Mouse (Mus musculus) heart, embryonic 11.5 days (tissue): ENCODE data around the gene Camsap2. TPM values are rescaled to one million over a fixed set of nuclear protein-coding genes. Genes with fewer than 3 reads are reported as not detected.

Experiments used
- ATAC-seq: fragments of 200-750 bp; cut with Nextera tagmentation; replicated peaks from 2 replicates; pipeline ENCODE4 v1.8.0; 2017; ENCODE audit warnings: moderate library complexity; ENCODE audit not compliant: insufficient number of reproducible peaks, low FRiP score, low TSS enrichment
- H3K27ac ChIP-seq: fragments of 300-500 bp; sonication (generic); 2 replicates; pipeline ENCODE4 v1.5.1; 2014; ENCODE audit warnings: mild to moderate bottlenecking, low read depth, low read length
- H3K27me3 ChIP-seq: fragments of 300-500 bp; sonication (generic); 2 replicates; pipeline ENCODE4 v1.6.1; 2014; ENCODE audit warnings: mild to moderate bottlenecking, low read length, mixed read lengths; ENCODE audit not compliant: control insufficient read depth, insufficient read depth
- H3K36me3 ChIP-seq: fragments of 300-500 bp; sonication (generic); 2 replicates; pipeline ENCODE4 v1.6.1; 2014; ENCODE audit warnings: mild to moderate bottlenecking, low read length, moderate library complexity, mixed read lengths; ENCODE audit not compliant: control insufficient read depth, insufficient read depth
- H3K4me1 ChIP-seq: fragments of 300-500 bp; sonication (generic); 2 replicates; pipeline ENCODE4 v1.6.1; 2014; ENCODE audit warnings: low read length; ENCODE audit not compliant: control insufficient read depth, insufficient read depth
- H3K4me2 ChIP-seq: fragments of 300-500 bp; sonication (generic); 2 replicates; pipeline ENCODE4 v1.6.1; 2014; ENCODE audit warnings: mild to moderate bottlenecking, moderate library complexity
- H3K4me3 ChIP-seq: fragments of 300-500 bp; sonication (generic); 2 replicates; pipeline ENCODE4 v1.5.1; 2014; ENCODE audit warnings: low read depth, low read length
- H3K9ac ChIP-seq: fragments of 300-500 bp; sonication (generic); 2 replicates; pipeline ENCODE4 v1.6.1; 2014; ENCODE audit warnings: mild to moderate bottlenecking, low read depth, low read length, moderate library complexity
- H3K9me3 ChIP-seq: fragments of 300-500 bp; sonication (generic); replicated peaks from 2 replicates; pipeline ENCODE4 v1.6.1; 2016; ENCODE audit warnings: low read length; ENCODE audit not compliant: control insufficient read depth
- WGBS: fragments of 180-500 bp; shearing (Covaris S2); extraction: QIAGEN DNeasy Blood & Tissue Kit; methylation state at CpG from one replicate; pipeline ENCODE4 v1.1.7; 2014; ENCODE audit not compliant: insufficient replicate concordance; 5-methylcytosine and 5-hydroxymethylcytosine counted together
- polyA plus RNA-seq: library from polyadenylated mRNA; unstranded; fragments of >200 nt; fragmentation: Nextera tagmentation; extraction: Ambion mirVana; gene quantifications from 2 replicates; pipeline ENCODE4 v1.2.1, GENCODE M21; 2014

Camsap2 gene
- polyA plus RNA-seq, 1 experiment from 2014 or later, result 11.3 TPM

DNA sequence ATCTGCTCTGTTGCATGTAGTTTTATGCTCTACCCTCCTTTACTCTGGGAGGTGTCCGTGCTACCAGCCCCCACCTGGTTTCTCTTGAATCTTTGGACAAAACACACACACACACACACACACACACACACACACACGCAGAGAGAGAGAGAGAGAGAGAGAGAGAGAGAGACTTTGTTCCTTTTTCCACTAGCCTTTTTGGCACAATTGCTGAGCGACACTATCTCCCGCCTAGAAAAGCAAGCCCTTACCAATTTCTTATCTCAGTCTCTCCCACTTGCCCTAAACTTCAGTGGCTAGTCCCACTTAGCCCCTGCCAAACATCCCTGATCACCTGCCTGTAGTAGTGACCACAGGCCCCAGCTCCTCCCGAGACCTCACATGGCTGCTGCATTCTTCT, 101.4 kb downstream of the Camsap2 start:
- Histone ChIP-seq H3K4me3 (no peak overlapping the region), H3K9ac (no peak overlapping the region), H3K4me2 (no peak overlapping the region), H3K4me1 (no peaks in the 10 kb centered on the region), H3K27me3 (no peaks in the 10 kb centered on the region), H3K27ac (no peak overlapping the region), H3K36me3 (no peaks in the 10 kb centered on the region), H3K9me3 (no peaks in the 10 kb centered on the region)
- 75% methylated on average over 4 of the region's 5 CpGs for WGBS
- ATAC-seq, result no peak

DNA sequence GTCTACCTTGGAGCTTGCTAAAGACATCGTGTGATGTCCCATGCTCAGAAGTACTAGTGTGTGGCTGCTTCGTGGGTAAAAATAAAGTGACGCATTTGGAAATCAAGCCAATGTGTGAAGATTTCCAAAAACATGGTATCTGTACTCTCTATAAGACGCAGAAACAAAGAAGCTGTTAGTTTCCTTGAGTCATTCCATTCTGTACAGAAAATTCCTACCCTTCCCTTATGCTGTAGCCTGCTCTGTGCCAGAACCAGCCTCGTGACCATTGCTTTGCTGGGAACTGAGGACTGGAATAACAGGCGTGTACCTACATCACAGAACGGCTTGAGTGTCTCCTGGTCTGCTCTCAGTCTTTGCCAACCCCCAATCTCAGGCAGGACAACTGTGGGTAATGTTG, 104.1 kb downstream of the Camsap2 start:
- Histone ChIP-seq H3K27me3 (no peaks in the 10 kb centered on the region), H3K27ac (no peak overlapping the region), H3K4me3 (no peak overlapping the region), H3K4me2 (no peak overlapping the region), H3K9ac (no peak overlapping the region), H3K4me1 (no peaks in the 10 kb centered on the region), H3K36me3 (no peaks in the 10 kb centered on the region), H3K9me3 (no peaks in the 10 kb centered on the region)
- no peak for ATAC-seq
- 81% methylated on average over 7 of the region's 7 CpGs for WGBS

DNA sequence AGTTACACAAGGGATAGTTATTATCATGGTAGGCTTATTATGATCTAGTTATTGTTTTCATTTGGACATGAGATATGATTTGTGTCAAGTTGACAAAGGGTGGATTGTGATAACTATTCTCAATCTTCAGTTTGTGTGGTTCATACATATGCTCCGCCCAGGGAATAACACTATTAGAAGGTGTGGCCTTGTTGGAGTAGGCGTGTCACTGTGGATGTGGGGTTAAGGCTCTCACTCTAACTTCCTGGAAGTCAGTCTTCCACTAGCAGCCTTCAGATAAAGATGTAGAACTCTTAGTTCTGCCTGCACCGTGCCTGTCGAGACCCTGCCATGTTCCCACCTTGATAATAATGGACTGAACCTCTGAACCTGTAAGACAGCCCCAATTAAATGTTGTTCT, 107.4 kb downstream of the Camsap2 start:
- Histone ChIP-seq H3K4me2 (no peak overlapping the region), H3K9ac (no peak overlapping the region), H3K36me3 (no peaks in the 10 kb centered on the region), H3K4me3 (no peak overlapping the region), H3K27me3 (peaks cover 8% of the 10 kb centered on the region), H3K4me1 (peaks cover 4% of the 10 kb centered on the region; the same call in 1 of the 2 replicates), H3K9me3 (no peaks in the 10 kb centered on the region), H3K27ac (no peak overlapping the region)
- ATAC-seq, result no peak
- WGBS, result 86% methylated on average over 4 of the region's 4 CpGs

DNA sequence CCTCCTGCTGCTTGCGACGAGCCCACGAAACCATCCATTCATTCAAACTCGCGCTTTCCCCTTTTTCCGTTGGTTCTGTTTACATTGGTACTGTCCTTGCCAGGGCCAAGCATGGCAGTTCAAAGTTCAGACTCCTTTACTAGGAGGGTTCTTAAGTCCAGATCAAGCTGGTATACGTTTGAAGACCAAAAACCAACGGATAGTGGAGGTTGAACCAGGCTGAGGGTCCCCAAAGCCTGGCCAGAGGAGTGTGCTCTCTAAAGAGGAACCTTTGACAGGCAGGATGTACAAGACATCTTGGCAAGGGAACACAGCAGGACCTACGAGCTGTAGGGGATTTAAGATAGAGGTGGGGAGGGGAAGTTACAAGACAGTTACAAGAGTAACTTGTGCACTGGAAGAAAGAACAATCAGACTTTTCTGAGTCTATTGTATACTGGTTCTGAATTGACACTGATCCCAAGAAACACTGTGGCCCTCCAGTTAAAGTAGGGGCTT, 111.3 kb downstream of the Camsap2 start:
- no peak for ATAC-seq
- H3K9me3 ChIP-seq, result no peaks in the 10 kb centered on the region
- no peak overlapping the region for H3K27ac ChIP-seq
- 5% methylated on average over 9 of the region's 9 CpGs for WGBS
- peak overlapping the region; percentile 58; the same call in 1 of the 2 replicates for H3K9ac ChIP-seq
- no peaks in the 10 kb centered on the region for H3K36me3 ChIP-seq
- peaks cover 41% of the 10 kb centered on the region for H3K27me3 ChIP-seq
- peak overlapping the region; percentile 87 for H3K4me2 ChIP-seq
- H3K4me3 ChIP-seq, result peak overlapping the region; percentile 56
- peaks cover 13% of the 10 kb centered on the region for H3K4me1 ChIP-seq

DNA sequence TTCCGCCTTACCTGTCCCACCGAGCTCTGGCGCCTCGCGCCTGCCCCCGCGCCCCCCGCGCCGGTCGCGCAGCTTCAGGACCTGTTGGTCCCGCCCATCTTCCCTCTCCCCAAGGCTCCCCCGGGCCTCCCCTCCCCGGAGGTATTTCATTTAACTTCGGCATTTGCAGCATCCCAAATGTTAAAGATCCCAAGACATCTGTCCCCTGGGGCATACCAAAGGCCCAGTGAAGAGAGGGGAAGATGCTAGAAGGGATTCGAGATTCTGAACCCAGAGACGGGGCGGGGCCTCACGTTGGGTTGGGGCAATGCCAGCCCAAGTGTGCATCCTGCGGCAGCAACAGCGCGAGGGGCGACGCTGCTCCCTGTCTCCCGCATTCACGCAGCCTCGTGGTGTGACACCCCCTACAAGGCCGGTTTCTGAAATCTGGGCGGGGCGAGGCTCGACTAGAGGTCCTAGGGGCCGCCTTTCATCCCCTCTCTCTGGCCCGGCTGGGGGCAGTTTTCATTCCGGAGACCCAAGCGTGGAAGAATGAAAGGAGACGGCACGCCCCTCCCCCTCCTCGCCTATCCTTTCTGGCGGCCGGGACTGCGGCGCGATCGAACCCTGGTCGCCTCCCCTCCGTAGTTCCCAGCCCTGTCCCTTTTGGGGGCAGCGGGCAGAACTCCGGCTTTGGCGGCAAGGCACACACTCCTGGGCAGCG, 111.9 kb downstream of the Camsap2 start, which contains the start of gene Inava:
Inava (minus strand) TSS at position 373 of the 703 bp plus-strand sequence.
- peak within 1 kb of the TSS; percentile 56 for H3K4me3 ChIP-seq
- peaks cover 42% of the 10 kb centered on the region for H3K27me3 ChIP-seq
- H3K9ac ChIP-seq, result peak within 1 kb of the TSS; percentile 58
- peak; percentile 44; the same call in 1 of the 2 replicates for ATAC-seq
- peaks cover 13% of the 10 kb centered on the region for H3K4me1 ChIP-seq
- H3K4me2 ChIP-seq, result peak within 1 kb of the TSS; percentile 87
- no peaks in the 10 kb centered on the region for H3K36me3 ChIP-seq
- H3K9me3 ChIP-seq, result no peaks in the 10 kb centered on the region
- no peak within 1 kb of the TSS for H3K27ac ChIP-seq
- 1% methylated on average over 50 of the region's 51 CpGs for WGBS

DNA sequence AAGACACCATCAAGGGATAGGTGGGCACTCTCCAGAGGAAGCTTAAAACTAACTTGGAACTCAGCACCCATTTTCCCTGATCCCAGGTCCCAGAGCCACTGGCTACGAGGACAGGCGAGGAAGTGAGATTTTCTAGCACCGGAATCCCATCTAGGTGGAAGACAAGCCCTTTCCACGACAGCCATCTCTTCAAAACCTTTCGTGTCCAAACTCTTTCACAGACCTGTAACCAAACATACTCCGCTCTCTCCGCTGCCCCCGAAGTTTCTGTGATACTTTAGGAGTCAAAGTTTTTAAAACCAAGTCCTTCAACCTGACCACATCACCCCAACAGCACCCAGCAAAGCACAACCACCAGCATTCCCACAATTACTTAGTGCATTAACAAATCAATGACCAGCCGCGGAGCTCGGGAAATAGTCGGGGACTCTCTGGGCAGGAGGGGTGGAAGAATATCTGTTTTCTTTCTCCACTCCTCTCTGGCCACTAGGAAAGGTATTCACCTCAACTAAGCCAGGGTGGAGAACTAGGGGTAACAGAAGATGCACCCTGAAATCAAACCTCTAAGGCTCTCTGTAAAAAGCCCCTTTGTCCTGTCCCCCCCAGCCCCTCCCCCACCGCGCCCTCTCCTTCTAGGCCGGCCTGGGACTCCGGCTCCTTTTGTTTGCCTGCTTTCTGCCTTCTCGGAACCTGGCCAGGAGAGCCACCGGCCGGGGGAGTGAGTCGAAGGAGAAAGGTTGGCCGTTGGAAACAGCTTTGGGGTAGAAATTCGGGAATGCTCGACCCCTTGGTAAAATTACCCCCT, 112.7 kb downstream of the Camsap2 start:
- Histone ChIP-seq H3K4me1 (peaks cover 18% of the 10 kb centered on the region), H3K9ac (peak overlapping the region; percentile 58; the same call in 1 of the 2 replicates), H3K27ac (no peak overlapping the region), H3K27me3 (peaks cover 42% of the 10 kb centered on the region), H3K4me2 (peak overlapping the region; percentile 87), H3K36me3 (no peaks in the 10 kb centered on the region), H3K4me3 (peak overlapping the region; percentile 56), H3K9me3 (no peaks in the 10 kb centered on the region)
- no peak for ATAC-seq
- WGBS, result 1% methylated on average over 23 of the region's 23 CpGs

DNA sequence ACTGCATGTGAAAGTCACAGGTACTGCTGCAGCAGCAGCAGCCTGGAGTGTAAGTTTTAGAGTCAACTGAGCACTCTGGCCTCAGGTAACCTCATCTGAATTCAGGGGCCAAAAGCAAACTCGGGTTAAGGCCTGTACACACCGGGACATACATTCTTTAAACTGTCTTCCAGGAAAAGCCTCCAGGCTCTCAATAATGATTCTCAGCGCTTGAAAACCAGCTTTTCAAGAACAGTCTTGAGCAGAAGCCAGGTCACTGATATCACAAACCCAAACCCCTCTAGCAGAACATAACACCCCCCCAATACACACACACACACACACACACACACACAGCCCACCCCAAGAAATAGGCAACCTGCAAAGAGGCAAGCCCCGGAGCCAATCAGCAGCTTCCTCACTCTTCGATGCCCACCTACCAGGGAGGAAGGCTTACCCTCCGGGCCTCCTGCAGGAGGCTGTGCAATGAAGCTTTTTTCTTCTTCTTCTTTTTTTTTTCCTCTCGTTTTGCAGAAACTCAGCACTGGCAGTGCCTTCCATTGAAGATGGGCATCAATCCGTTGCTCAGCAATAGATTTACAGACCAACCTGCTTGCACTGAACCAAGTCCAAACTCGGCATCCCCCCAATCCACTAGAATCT, 113.5 kb downstream of the Camsap2 start:
- Histone ChIP-seq H3K27me3 (peaks cover 42% of the 10 kb centered on the region), H3K4me2 (peak overlapping the region; percentile 87), H3K9me3 (no peaks in the 10 kb centered on the region), H3K36me3 (no peaks in the 10 kb centered on the region), H3K4me1 (peaks cover 21% of the 10 kb centered on the region), H3K9ac (no peak overlapping the region), H3K27ac (no peak overlapping the region), H3K4me3 (peak overlapping the region; percentile 56)
- ATAC-seq, result no peak
- 8% methylated on average over 9 of the region's 9 CpGs for WGBS

DNA sequence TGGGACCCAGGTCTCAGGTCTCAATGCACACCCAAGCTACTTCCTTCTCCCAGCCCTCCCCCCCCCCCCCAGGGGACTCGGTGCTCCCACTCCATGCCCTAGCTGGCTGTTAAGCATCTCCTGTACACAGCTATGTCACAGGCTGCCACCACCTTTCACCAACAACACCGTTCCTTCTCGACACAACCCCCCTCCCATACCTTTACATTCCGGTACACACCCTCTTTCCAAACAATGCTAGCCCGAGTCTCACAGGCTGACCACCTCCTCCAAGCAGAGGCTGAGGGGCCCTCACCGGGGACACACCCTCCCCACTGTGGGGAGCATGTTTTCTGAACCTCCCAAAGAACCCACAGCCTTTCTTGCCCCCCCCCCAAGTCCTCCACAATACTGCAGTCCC, 114.3 kb downstream of the Camsap2 start:
- H3K27me3 ChIP-seq, result peaks cover 42% of the 10 kb centered on the region
- peak overlapping the region; percentile 24 for H3K4me2 ChIP-seq
- ATAC-seq, result no peak
- WGBS, result 9% methylated on average over 6 of the region's 6 CpGs
- no peaks in the 10 kb centered on the region for H3K9me3 ChIP-seq
- no peak overlapping the region for H3K9ac ChIP-seq
- no peaks in the 10 kb centered on the region for H3K36me3 ChIP-seq
- H3K4me3 ChIP-seq, result no peak overlapping the region
- peaks cover 21% of the 10 kb centered on the region for H3K4me1 ChIP-seq
- H3K27ac ChIP-seq, result no peak overlapping the region
